Mouse (Mus musculus) embryonic fibroblast, embryonic 13.5 days (primary cell): ENCODE data around the gene BC107364.

Source experiments
- CTCF ChIP-seq: IDR thresholded peaks from 2 replicates; pipeline ENCODE4 v1.5.1; 2011; ENCODE audit warnings: mild to moderate bottlenecking, control low read depth, low read length, moderate library complexity, borderline replicate concordance; ENCODE audit not compliant: insufficient read depth
- POLR2A ChIP-seq: IDR thresholded peaks from 2 replicates; pipeline ENCODE4 v1.6.1; 2011; ENCODE audit warnings: low read depth, mild to moderate bottlenecking, control low read depth, low read length, moderate library complexity

DNA sequence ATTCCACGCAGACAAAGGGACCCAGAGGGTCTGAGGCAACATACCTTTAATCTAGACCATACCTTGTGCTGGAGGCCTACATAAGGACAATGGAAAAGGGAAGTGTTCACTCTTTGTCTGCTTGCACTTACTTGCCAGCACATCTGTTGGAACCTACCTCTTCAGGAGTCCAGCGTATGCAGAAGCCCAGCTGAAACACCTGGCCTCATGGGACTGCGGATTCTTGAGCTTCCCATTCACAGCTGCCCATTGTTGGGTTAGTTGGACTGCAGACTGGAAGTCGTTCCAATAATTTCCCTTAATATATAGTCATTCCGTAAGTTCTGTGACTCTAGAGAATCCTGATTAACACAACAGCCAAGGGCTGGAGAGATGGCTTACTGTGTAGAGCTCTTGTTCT is 20.0 kb upstream of the BC107364 start:
- no peak for TF ChIP-seq POLR2A
- no peak for TF ChIP-seq CTCF
